Mouse (Mus musculus): Measurements from ENCODE around the gene Zbtb8os. TPM values are rescaled to one million over a fixed set of nuclear protein-coding genes. Genes with fewer than 3 reads are reported as not detected.

Zbtb8os gene
- polyA plus RNA-seq, 1 experiment from 2014 or later, result 23.7 TPM

GRCm38 (mm10) chr4:129322042-129322441 lies 13.5 kb upstream of the Zbtb8os start:
- Histone ChIP-seq H3K27me3 (ENCODE audit: control insufficient read depth, insufficient read depth, low read length) (no peaks in the 10 kb centered on the region), H3K9me3 (ENCODE audit: control insufficient read depth, low read length) (no peaks in the 10 kb centered on the region), H3K4me3 (replicated peaks; ENCODE audit: low read length) (no peak overlapping the region), H3K9ac (no peak overlapping the region), H3K4me2 (replicated peaks) (no peak overlapping the region), H3K4me1 (replicated peaks; ENCODE audit: control insufficient read depth, insufficient read depth, low read length) (no peaks in the 10 kb centered on the region), H3K27ac (no peak overlapping the region), H3K36me3 (replicated peaks; ENCODE audit: control insufficient read depth, insufficient read depth) (peaks cover 84% of the 10 kb centered on the region)
- ATAC-seq (ENCODE audit: low FRiP score), result no peak
- no peak for DNase-seq (ENCODE audit: low spot score)
- 93% methylated on average over 5 of the region's 5 CpGs for WGBS

GRCm38 (mm10) chr4:129323491-129323890 lies 12.0 kb upstream of the Zbtb8os start:
- no peak overlapping the region for H3K4me3 ChIP-seq (replicated peaks; ENCODE audit: low read length)
- no peak overlapping the region for H3K9ac ChIP-seq
- 97% methylated on average over 1 of the region's 1 CpGs for WGBS
- DNase-seq (ENCODE audit: low spot score) (no peak), ATAC-seq (ENCODE audit: low FRiP score) (no peak)
- H3K4me2 ChIP-seq (replicated peaks), result no peak overlapping the region
- H3K27me3 ChIP-seq (ENCODE audit: control insufficient read depth, insufficient read depth, low read length), result no peaks in the 10 kb centered on the region
- H3K27ac ChIP-seq, result no peak overlapping the region
- peaks cover 84% of the 10 kb centered on the region for H3K36me3 ChIP-seq (replicated peaks; ENCODE audit: control insufficient read depth, insufficient read depth)
- no peaks in the 10 kb centered on the region for H3K9me3 ChIP-seq (ENCODE audit: control insufficient read depth, low read length)
- no peaks in the 10 kb centered on the region for H3K4me1 ChIP-seq (replicated peaks; ENCODE audit: control insufficient read depth, insufficient read depth, low read length)

- Histone ChIP-seq H3K36me3 (replicated peaks; ENCODE audit: control insufficient read depth, insufficient read depth) (peaks cover 87% of the 10 kb centered on the region), H3K27ac (no peak overlapping the region), H3K9me3 (ENCODE audit: control insufficient read depth, low read length) (no peaks in the 10 kb centered on the region), H3K4me1 (replicated peaks; ENCODE audit: control insufficient read depth, insufficient read depth, low read length) (no peaks in the 10 kb centered on the region), H3K4me3 (replicated peaks; ENCODE audit: low read length) (no peak overlapping the region), H3K9ac (no peak overlapping the region), H3K27me3 (ENCODE audit: control insufficient read depth, insufficient read depth, low read length) (no peaks in the 10 kb centered on the region), H3K4me2 (replicated peaks) (no peak overlapping the region)
- ATAC-seq (ENCODE audit: low FRiP score), result no peak
- WGBS, result 85% methylated on average over 1 of the region's 1 CpGs
- DNase-seq (ENCODE audit: low spot score), result no peak
These were observed 10.7 kb upstream of the Zbtb8os start for GRCm38 (mm10) chr4:129324756-129325155.

- H3K4me1 ChIP-seq (replicated peaks; ENCODE audit: control insufficient read depth, insufficient read depth, low read length), result peaks cover 4% of the 10 kb centered on the region; the same call in 1 of the 2 replicates
- H3K27me3 ChIP-seq (ENCODE audit: control insufficient read depth, insufficient read depth, low read length), result no peaks in the 10 kb centered on the region
- no peak overlapping the region for H3K4me3 ChIP-seq (replicated peaks; ENCODE audit: low read length)
- no peak for ATAC-seq (ENCODE audit: low FRiP score)
- no peak overlapping the region for H3K4me2 ChIP-seq (replicated peaks)
- no peak overlapping the region for H3K27ac ChIP-seq
- no peak for DNase-seq (ENCODE audit: low spot score)
- H3K9ac ChIP-seq, result no peak overlapping the region
- no peaks in the 10 kb centered on the region for H3K9me3 ChIP-seq (ENCODE audit: control insufficient read depth, low read length)
- H3K36me3 ChIP-seq (replicated peaks; ENCODE audit: control insufficient read depth, insufficient read depth), result peaks cover 85% of the 10 kb centered on the region
- WGBS, result 82% methylated on average over 1 of the region's 1 CpGs
These were observed 9.3 kb upstream of the Zbtb8os start for GRCm38 (mm10) chr4:129326191-129326590.

GRCm38 (mm10) chr4:129332846-129333245 lies 2.6 kb upstream of the Zbtb8os start:
- no peak overlapping the region for H3K27ac ChIP-seq
- no peak overlapping the region; the same call in 1 of the 2 replicates for H3K9ac ChIP-seq
- peak overlapping the region; percentile 80 for H3K4me2 ChIP-seq (replicated peaks)
- peaks cover 49% of the 10 kb centered on the region for H3K36me3 ChIP-seq (replicated peaks; ENCODE audit: control insufficient read depth, insufficient read depth)
- H3K4me1 ChIP-seq (replicated peaks; ENCODE audit: control insufficient read depth, insufficient read depth, low read length), result peaks cover 32% of the 10 kb centered on the region
- no peaks in the 10 kb centered on the region for H3K27me3 ChIP-seq (ENCODE audit: control insufficient read depth, insufficient read depth, low read length)
- ATAC-seq (ENCODE audit: low FRiP score), result no peak
- H3K4me3 ChIP-seq (replicated peaks; ENCODE audit: low read length), result peak overlapping the region; percentile 98; the same call in 1 of the 2 replicates
- WGBS, result 26% methylated on average over 1 of the region's 1 CpGs
- no peak for DNase-seq (ENCODE audit: low spot score)
- no peaks in the 10 kb centered on the region for H3K9me3 ChIP-seq (ENCODE audit: control insufficient read depth, low read length)

- Histone ChIP-seq H3K9me3 (ENCODE audit: control insufficient read depth, low read length) (no peaks in the 10 kb centered on the region), H3K27me3 (ENCODE audit: control insufficient read depth, insufficient read depth, low read length) (no peaks in the 10 kb centered on the region), H3K4me3 (replicated peaks; ENCODE audit: low read length) (peak overlapping the region; percentile 98), H3K36me3 (replicated peaks; ENCODE audit: control insufficient read depth, insufficient read depth) (peaks cover 30% of the 10 kb centered on the region), H3K9ac (peak overlapping the region; percentile 96), H3K4me1 (replicated peaks; ENCODE audit: control insufficient read depth, insufficient read depth, low read length) (peaks cover 32% of the 10 kb centered on the region), H3K27ac (peak overlapping the region; percentile 98), H3K4me2 (replicated peaks) (peak overlapping the region; percentile 80)
- WGBS, result under 1% methylated on average over 41 of the region's 62 CpGs
- ATAC-seq (ENCODE audit: low FRiP score) (no peak), DNase-seq (ENCODE audit: low spot score) (no peak)
These were observed 749 bp upstream of the Zbtb8os start for GRCm38 (mm10) chr4:129334677-129335215.

- Histone ChIP-seq H3K36me3 (replicated peaks; ENCODE audit: control insufficient read depth, insufficient read depth) (peaks cover 19% of the 10 kb centered on the region; the same call in 1 of the 2 replicates), H3K4me3 (replicated peaks; ENCODE audit: low read length) (peak overlapping the region; percentile 98), H3K4me1 (replicated peaks; ENCODE audit: control insufficient read depth, insufficient read depth, low read length) (peaks cover 27% of the 10 kb centered on the region), H3K27me3 (ENCODE audit: control insufficient read depth, insufficient read depth, low read length) (no peaks in the 10 kb centered on the region), H3K4me2 (replicated peaks) (peak overlapping the region; percentile 91), H3K9ac (peak overlapping the region; percentile 78), H3K9me3 (ENCODE audit: control insufficient read depth, low read length) (no peaks in the 10 kb centered on the region), H3K27ac (peak overlapping the region; percentile 99)
- 55% methylated on average over 14 of the region's 14 CpGs for WGBS
- no peak for DNase-seq (ENCODE audit: low spot score)
- ATAC-seq (ENCODE audit: low FRiP score), result no peak
These were observed 796 bp downstream of the Zbtb8os start for GRCm38 (mm10) chr4:129336291-129336690.

- no peak overlapping the region for H3K4me2 ChIP-seq (replicated peaks)
- H3K4me1 ChIP-seq (replicated peaks; ENCODE audit: control insufficient read depth, insufficient read depth, low read length), result no peaks in the 10 kb centered on the region
- no peak overlapping the region for H3K9ac ChIP-seq
- WGBS, result 96% methylated on average over 3 of the region's 3 CpGs
- DNase-seq (ENCODE audit: low spot score), result no peak
- H3K27ac ChIP-seq, result no peak overlapping the region
- H3K27me3 ChIP-seq (ENCODE audit: control insufficient read depth, insufficient read depth, low read length), result no peaks in the 10 kb centered on the region
- H3K4me3 ChIP-seq (replicated peaks; ENCODE audit: low read length), result no peak overlapping the region
- no peak for ATAC-seq (ENCODE audit: low FRiP score)
- no peaks in the 10 kb centered on the region for H3K9me3 ChIP-seq (ENCODE audit: control insufficient read depth, low read length)
- H3K36me3 ChIP-seq (replicated peaks; ENCODE audit: control insufficient read depth, insufficient read depth), result peaks cover 34% of the 10 kb centered on the region
These were observed 4.2 kb downstream of the Zbtb8os start for GRCm38 (mm10) chr4:129339743-129340142.

- H3K27me3 ChIP-seq (ENCODE audit: control insufficient read depth, insufficient read depth, low read length), result no peaks in the 10 kb centered on the region
- ATAC-seq (ENCODE audit: low FRiP score) (no peak), DNase-seq (ENCODE audit: low spot score) (no peak)
- no peak overlapping the region for H3K4me2 ChIP-seq (replicated peaks)
- no peak overlapping the region for H3K27ac ChIP-seq
- H3K9ac ChIP-seq, result no peak overlapping the region
- no peaks in the 10 kb centered on the region for H3K4me1 ChIP-seq (replicated peaks; ENCODE audit: control insufficient read depth, insufficient read depth, low read length)
- no peaks in the 10 kb centered on the region for H3K9me3 ChIP-seq (ENCODE audit: control insufficient read depth, low read length)
- 90% methylated on average over 1 of the region's 1 CpGs for WGBS
- H3K4me3 ChIP-seq (replicated peaks; ENCODE audit: low read length), result no peak overlapping the region
- peaks cover 50% of the 10 kb centered on the region for H3K36me3 ChIP-seq (replicated peaks; ENCODE audit: control insufficient read depth, insufficient read depth)
These were observed 6.4 kb downstream of the Zbtb8os start for GRCm38 (mm10) chr4:129341888-129342287.

GRCm38 (mm10) chr4:129342705-129343104 lies 7.2 kb downstream of the Zbtb8os start:
- H3K4me1 ChIP-seq (replicated peaks; ENCODE audit: control insufficient read depth, insufficient read depth, low read length), result no peaks in the 10 kb centered on the region
- peaks cover 50% of the 10 kb centered on the region for H3K36me3 ChIP-seq (replicated peaks; ENCODE audit: control insufficient read depth, insufficient read depth)
- H3K4me3 ChIP-seq (replicated peaks; ENCODE audit: low read length), result no peak overlapping the region
- H3K9ac ChIP-seq, result no peak overlapping the region
- no peak overlapping the region for H3K4me2 ChIP-seq (replicated peaks)
- ATAC-seq (ENCODE audit: low FRiP score), result no peak
- DNase-seq (ENCODE audit: low spot score), result no peak
- H3K27me3 ChIP-seq (ENCODE audit: control insufficient read depth, insufficient read depth, low read length), result no peaks in the 10 kb centered on the region
- no peak overlapping the region for H3K27ac ChIP-seq
- no peaks in the 10 kb centered on the region for H3K9me3 ChIP-seq (ENCODE audit: control insufficient read depth, low read length)
- WGBS, result 87% methylated on average over 2 of the region's 2 CpGs
